ENCODE assay signal across 8 mouse cellular contexts in the genomic region with DNA sequence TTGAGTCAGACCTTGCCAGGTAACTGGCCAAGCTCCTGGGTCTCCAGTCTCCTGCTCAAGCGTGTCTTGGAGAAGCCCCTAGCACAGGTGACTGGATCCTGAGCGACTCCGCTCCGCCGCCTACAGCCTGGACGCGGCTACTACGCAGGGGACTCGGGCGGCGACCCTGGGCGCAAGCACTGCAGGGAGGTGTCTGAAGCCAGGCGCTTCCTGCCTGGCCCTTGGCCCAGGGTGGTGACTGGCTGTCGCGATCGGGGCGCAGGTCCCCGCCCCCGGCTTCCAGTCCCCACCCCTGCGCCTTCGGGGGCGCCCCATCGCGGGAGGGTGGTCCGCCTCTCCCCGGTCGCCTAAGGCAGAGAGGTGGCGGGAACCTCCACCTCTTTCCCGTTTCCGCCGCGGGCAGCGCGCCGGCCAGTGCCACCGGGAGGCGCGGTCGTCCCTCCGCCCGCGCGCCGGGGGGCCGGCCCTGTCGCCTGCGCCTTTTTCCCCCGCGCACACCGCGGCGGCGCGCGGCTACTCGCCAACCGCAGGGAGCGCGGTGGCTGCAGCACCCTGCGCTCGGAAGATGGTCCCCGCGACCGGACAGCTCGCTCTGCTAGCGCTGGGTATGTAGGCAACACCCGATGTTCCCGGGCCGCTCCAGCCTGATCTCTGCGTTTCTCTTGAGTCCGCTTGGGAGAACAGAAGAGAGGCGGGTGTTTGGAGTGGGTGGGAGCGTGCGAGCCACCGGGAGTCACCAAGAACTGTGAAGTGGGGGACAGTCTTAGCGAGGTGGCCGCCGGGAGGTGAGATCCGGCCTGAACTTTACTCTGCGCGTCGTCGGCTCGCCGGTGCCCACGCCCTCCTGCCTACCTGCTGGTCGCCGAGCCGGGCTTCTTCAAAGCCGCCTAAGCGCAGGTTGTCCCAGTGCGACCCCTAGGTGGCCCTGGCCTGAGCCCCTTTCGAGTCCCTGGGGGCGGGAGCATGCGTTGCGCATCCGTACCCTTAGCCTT. TPM values are rescaled to one million over a fixed set of nuclear protein-coding genes. Genes with fewer than 3 reads are reported as not detected.
A peak's percentile ranks its signal among the peaks of the same experiment; 100 is the strongest.
DNase-seq lines count a peak whose midpoint lies in the region; TF ChIP-seq lines count a peak whose summit lies in the region.

A gene (plus strand): TSS at position 283 of the 992 bp plus-strand sequence.

- peak within 1 kb of the TSS; percentile 80 for H3K4me3 ChIP-seq in embryonic facial prominence, embryonic 10.5 days
- H3K4me3 ChIP-seq in heart, embryonic 10.5 days = peak within 1 kb of the TSS; percentile 76
- H3K4me3 ChIP-seq in myocyte = no peak within 1 kb of the TSS
- peak within 1 kb of the TSS; percentile 34 for H3K4me3 ChIP-seq in thymus, adult 2 months (ENCODE audit: control insufficient read depth, insufficient read depth, low read length)

- no peak within 1 kb of the TSS for H3ac ChIP-seq in myocyte (ENCODE audit: control insufficient read depth, insufficient read length)

- peaks cover 62% of the 10 kb centered on the region for H3K27me3 ChIP-seq in embryonic facial prominence, embryonic 10.5 days (replicated peaks; ENCODE audit: low read depth, poor library complexity, severe bottlenecking)
- peaks cover 66% of the 10 kb centered on the region for H3K27me3 ChIP-seq in heart, embryonic 10.5 days (ENCODE audit: insufficient read depth, poor library complexity, severe bottlenecking)
- peaks cover 47% of the 10 kb centered on the region for H3K27me3 ChIP-seq in myocyte (ENCODE audit: control insufficient read depth, insufficient read depth, insufficient read length)
- peaks cover 12% of the 10 kb centered on the region for H3K27me3 ChIP-seq in thymus, adult 2 months (ENCODE audit: control insufficient read depth, insufficient read depth, low read length)

- under 1% methylated on average over 97 of the region's 97 CpGs for WGBS in embryonic facial prominence, embryonic 10.5 days
- under 1% methylated on average over 97 of the region's 97 CpGs for WGBS in heart, embryonic 10.5 days
- WGBS in thymus, adult 2 months = 1% methylated on average over 93 of the region's 97 CpGs

- no peaks in the 10 kb centered on the region for H3K36me3 ChIP-seq in embryonic facial prominence, embryonic 10.5 days (replicated peaks)
- no peaks in the 10 kb centered on the region for H3K36me3 ChIP-seq in heart, embryonic 10.5 days
- no peaks in the 10 kb centered on the region for H3K36me3 ChIP-seq in myocyte (ENCODE audit: control insufficient read depth, insufficient read depth)
- no peaks in the 10 kb centered on the region for H3K36me3 ChIP-seq in thymus, adult 2 months (ENCODE audit: control insufficient read depth, insufficient read depth, low read length)

- TF ChIP-seq CTCF in thymus, adult 2 months (IDR thresholded peaks at IDR 0.05; ENCODE audit: borderline replicate concordance, control insufficient read depth, extremely low read depth, insufficient read depth, low read length, poor library complexity) = 0 out of 2 replicates have a peak, but pooled peaks have one; percentile 1

- H3K79me2 ChIP-seq in myocyte (ENCODE audit: control insufficient read depth, insufficient read depth) = no peaks in the 10 kb centered on the region

- no peaks in the 10 kb centered on the region for H3K9me3 ChIP-seq in embryonic facial prominence, embryonic 10.5 days
- no peaks in the 10 kb centered on the region for H3K9me3 ChIP-seq in heart, embryonic 10.5 days

- H3K4me1 ChIP-seq in embryonic facial prominence, embryonic 10.5 days = peaks cover 41% of the 10 kb centered on the region
- peaks cover 17% of the 10 kb centered on the region for H3K4me1 ChIP-seq in heart, embryonic 10.5 days
- peaks cover 7% of the 10 kb centered on the region; the same call in 1 of the 2 replicates for H3K4me1 ChIP-seq in thymus, adult 2 months (replicated peaks; ENCODE audit: control insufficient read depth, insufficient read depth, low read length)

- peak; percentile 11 for DNase-seq in spleen, adult 18-20 months
- DNase-seq in spleen, adult 12 weeks (ENCODE audit: low spot score) = no peak
- DNase-seq in embryonic facial prominence, embryonic 10.5 days (ENCODE audit: low spot score) = peak; percentile 82
- DNase-seq in heart, embryonic 10.5 days (ENCODE audit: low spot score) = peak; percentile 83
- DNase-seq in kidney, adult 9 months = peak; percentile 36
- DNase-seq in liver = peak; percentile 68
- DNase-seq in thymus, adult 2 months = peak; percentile 9

- peak within 1 kb of the TSS; percentile 76 for H3K27ac ChIP-seq in embryonic facial prominence, embryonic 10.5 days (replicated peaks)
- peak within 1 kb of the TSS; percentile 86 for H3K27ac ChIP-seq in heart, embryonic 10.5 days
- H3K27ac ChIP-seq in thymus, adult 2 months (ENCODE audit: control insufficient read depth, insufficient read depth, low read length) = no peak within 1 kb of the TSS

- peak within 1 kb of the TSS; percentile 58 for H3K4me2 ChIP-seq in myocyte (ENCODE audit: low read depth)

- no peak for TF ChIP-seq POLR2A in myocyte (IDR thresholded peaks at IDR 0.05; ENCODE audit: insufficient read length, low read depth)
- TF ChIP-seq POLR2A in thymus, adult 2 months (IDR thresholded peaks at IDR 0.05; ENCODE audit: control insufficient read depth, extremely low read depth, insufficient read depth, low read length, poor library complexity) = no peak

TF ChIP-seq in myocyte, 11 proteins besides CTCF, POLR2A, EP300 and RAD21:
- TF ChIP-seq MYOG (IDR thresholded peaks at IDR 0.05; ENCODE audit: control insufficient read depth in 1 of 3, insufficient read depth in 1 of 3, insufficient read length in 2 of 3, low read depth in 2 of 3) = peak in 1 of 3 experiments; percentile 15
- TF ChIP-seq MYOD1 (IDR thresholded peaks at IDR 0.05; ENCODE audit: control insufficient read depth in 1 of 3, insufficient read length in 2 of 3, low read depth in 2 of 3) = no peak
TF ChIP-seq in myocyte: peak in this region for 1.

RNA-seq across cellular contexts. Expression of the gene that starts here (rescaled TPM):
- polyA plus RNA-seq in embryonic facial prominence, embryonic 10.5 days (2016; fragmentation: Nextera tagmentation; extraction: Ambion mirVana) = 2.1 and 2.4 TPM in 2 replicates
- polyA plus RNA-seq in heart, embryonic 10.5 days (2016; fragmentation: Nextera tagmentation; extraction: Ambion mirVana) = 3.2 and 3.7 TPM in 2 replicates
- polyA plus RNA-seq in myocyte (2012; fragmentation: generic; extraction: Trizol) = 0.20 TPM
- polyA plus RNA-seq in thymus, adult 2 months (2012; rRNA removed) = 0.84 and 2.1 TPM in 2 replicates
